Mouse (Mus musculus) ZHBTc4 (cell line): ENCODE data around the gene Anapc15.

ENCODE experiments used
- DNase-seq: peaks from one replicate; pipeline ENCODE4 v3.0.0-alpha.2; 2011; ENCODE audit warnings: low read depth, low spot score

The Anapc15 gene

GRCm38 (mm10) chr7:101847934-101848333 is 15.6 kb upstream of the Anapc15 start:
- DNase-seq, result peak; percentile 40

GRCm38 (mm10) chr7:101851689-101852088 is 11.8 kb upstream of the Anapc15 start:
- no peak for DNase-seq

GRCm38 (mm10) chr7:101852846-101853245 is 10.7 kb upstream of the Anapc15 start:
- no peak for DNase-seq

GRCm38 (mm10) chr7:101853816-101854215 is 9.7 kb upstream of the Anapc15 start:
- DNase-seq, result no peak

GRCm38 (mm10) chr7:101857094-101857493 is 6.4 kb upstream of the Anapc15 start, which contains the start of gene Folr2:
Gene Folr2 (minus strand): TSS chr7:101857194.
- DNase-seq, result no peak

- DNase-seq, result no peak
Observed at GRCm38 (mm10) chr7:101858362-101858761, 5.2 kb upstream of the Anapc15 start.

GRCm38 (mm10) chr7:101860978-101861377 is 2.5 kb upstream of the Anapc15 start:
- no peak for DNase-seq

- peak; percentile 59 for DNase-seq
Observed at GRCm38 (mm10) chr7:101862291-101862690, 1.2 kb upstream of the Anapc15 start.

GRCm38 (mm10) chr7:101866491-101867265 is 3.2 kb downstream of the Anapc15 start:
- peak; percentile 85 for DNase-seq

- no peak for DNase-seq
Observed at GRCm38 (mm10) chr7:101867482-101867881, 4.0 kb downstream of the Anapc15 start.

- DNase-seq, result peak; percentile 55
Observed at GRCm38 (mm10) chr7:101868241-101869162, 5.0 kb downstream of the Anapc15 start.

GRCm38 (mm10) chr7:101869163-101869500 is 5.6 kb downstream of the Anapc15 start:
- peak; percentile 82 for DNase-seq

- DNase-seq, result no peak
Observed at GRCm38 (mm10) chr7:101870629-101871028, 7.1 kb downstream of the Anapc15 start, which contains the start of gene Folr1. Gene Folr1 (minus strand): TSS chr7:101870788.

GRCm38 (mm10) chr7:101871296-101871695 is 7.8 kb downstream of the Anapc15 start:
- DNase-seq, result no peak

GRCm38 (mm10) chr7:101875978-101876377 is 12.5 kb downstream of the Anapc15 start:
- no peak for DNase-seq

- DNase-seq, result no peak
Observed at GRCm38 (mm10) chr7:101880855-101881254, 17.3 kb downstream of the Anapc15 start.

GRCm38 (mm10) chr7:101882413-101883154 is 19.1 kb downstream of the Anapc15 start:
- DNase-seq, result no peak

- DNase-seq, result no peak
Observed at GRCm38 (mm10) chr7:101884160-101884559, 20.6 kb downstream of the Anapc15 start.

- DNase-seq, result no peak
Observed at GRCm38 (mm10) chr7:101886274-101886673, 22.8 kb downstream of the Anapc15 start.

GRCm38 (mm10) chr7:101888460-101888859 is 24.9 kb downstream of the Anapc15 start:
- DNase-seq, result no peak

- no peak for DNase-seq
Observed at GRCm38 (mm10) chr7:101895695-101896094, 32.2 kb downstream of the Anapc15 start.
